ENCODE assay signal across 25 mouse cellular contexts in the genomic region with DNA sequence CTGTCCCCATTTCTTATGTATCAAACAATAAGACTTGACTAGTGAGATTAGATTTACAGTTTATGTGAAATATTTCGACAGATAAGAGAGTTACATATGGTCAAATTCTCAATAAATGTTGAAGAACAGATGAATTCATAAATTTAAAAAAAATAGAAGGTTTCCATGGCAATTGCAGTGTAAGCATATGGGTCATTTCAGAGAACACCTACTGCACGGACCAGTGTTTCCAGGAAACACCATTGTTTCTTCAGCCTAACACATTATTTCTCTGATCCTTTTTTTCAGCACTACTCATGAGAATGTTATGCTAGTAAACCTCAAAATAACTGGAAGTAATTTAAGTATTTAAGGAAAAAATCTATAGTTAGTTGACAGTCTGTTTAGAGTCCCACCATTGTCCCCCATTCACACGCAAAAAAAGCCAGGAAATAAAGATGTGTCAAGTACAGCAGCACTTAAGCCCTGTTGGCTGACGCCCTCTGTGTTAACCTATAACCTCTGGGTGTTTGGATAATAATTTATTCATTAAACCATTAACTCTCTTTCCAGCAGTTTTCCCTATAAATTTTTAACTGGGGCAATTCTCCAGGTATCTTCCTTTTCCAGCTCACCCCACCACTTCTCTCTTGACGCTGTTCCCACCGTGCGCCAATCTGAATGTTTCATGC.
DNase-seq lines count a peak whose midpoint lies in the region; ATAC-seq and TF ChIP-seq lines count a peak whose summit lies in the region.
"Had no signal": no experiment of that assay in that cellular context is flagged by ENCODE, and none has a peak within 500 bp of the region (broad histone marks: within the 10 kb centered on the region; RNA-seq: fewer than 3 reads in every experiment).

No protein-coding gene starts in this region.

- H3K4me2 ChIP-seq in lung, embryonic 15.5 days, result no peak overlapping the region
- no peak overlapping the region for H3K4me2 ChIP-seq in kidney, embryonic 16.5 days (replicated peaks; ENCODE audit: low read depth, low read length)
- no peak overlapping the region for H3K4me2 ChIP-seq in midbrain, embryonic 14.5 days (ENCODE audit: low read length)
- H3K4me2 ChIP-seq: embryonic facial prominence, embryonic 12.5 days; forebrain, embryonic 12.5 days; heart, embryonic 15.5 days; hindbrain, embryonic 15.5 days; limb, embryonic 12.5 days; liver, embryonic 15.5 days; midbrain, embryonic 11.5 days; neural tube, embryonic 15.5 days had no signal

- WGBS in lung, embryonic 15.5 days, result 30% methylated on average over 7 of the region's 7 CpGs
- 29% methylated on average over 7 of the region's 7 CpGs for WGBS in kidney, adult 2 months
- WGBS in kidney, embryonic 16.5 days, result 40% methylated on average over 7 of the region's 7 CpGs
- WGBS in midbrain, embryonic 14.5 days, result 77% methylated on average over 7 of the region's 7 CpGs

- peak; percentile 83; the same call in 1 of the 2 replicates for ATAC-seq in lung, embryonic 15.5 days (ENCODE audit: borderline replicate concordance, extremely low read depth, low FRiP score, low TSS enrichment)
- ATAC-seq in kidney, embryonic 16.5 days (ENCODE audit: low FRiP score, low TSS enrichment), result peak; percentile 96
- no peak for ATAC-seq in midbrain, embryonic 14.5 days (ENCODE audit: low FRiP score, low TSS enrichment)
- ATAC-seq: Patski had no signal

- DNase-seq in lung, postnatal 4 days, result no peak
- DNase-seq in kidney, adult 2 months, result peak; percentile 76
- DNase-seq in kidney, postnatal 4 days, result peak; percentile 23 to 38
- DNase-seq in heart, adult 9 months (ENCODE audit: low spot score in 2 of 2), result no peak
- no peak for DNase-seq in midbrain, embryonic 14.5 days
- no peak for DNase-seq in adrenal gland, adult 2 months
- DNase-seq: adrenal gland, adult 8-10 months; cerebellum, adult 18-20 months; cerebellum, postnatal 14 days; gastrocnemius, postnatal 25 days; heart, adult 18-20 months; heart, postnatal 4 days; thymus, adult 2 months had no signal

- H3K9ac ChIP-seq in lung, embryonic 15.5 days, result no peak overlapping the region
- no peak overlapping the region for H3K9ac ChIP-seq in kidney, embryonic 16.5 days (replicated peaks; ENCODE audit: low read length)
- no peak overlapping the region for H3K9ac ChIP-seq in midbrain, embryonic 14.5 days (replicated peaks; ENCODE audit: low read length)
- H3K9ac ChIP-seq: embryonic facial prominence, embryonic 12.5 days; forebrain, embryonic 12.5 days; heart, embryonic 15.5 days; hindbrain, embryonic 15.5 days; limb, embryonic 12.5 days; liver, embryonic 15.5 days; neural tube, embryonic 15.5 days had no signal

- no peak overlapping the region for H3K4me3 ChIP-seq in lung, embryonic 15.5 days
- 0 out of 2 replicates have a peak overlapping the region, but pooled peaks have one; percentile 14 for H3K4me3 ChIP-seq in kidney, adult 2 months (ENCODE audit: insufficient read depth, low read depth, low read length)
- H3K4me3 ChIP-seq in kidney, embryonic 16.5 days (ENCODE audit: low read length), result no peak overlapping the region
- H3K4me3 ChIP-seq in midbrain, embryonic 14.5 days (replicated peaks; ENCODE audit: low read depth, low read length), result no peak overlapping the region
- H3K4me3 ChIP-seq: embryonic facial prominence, embryonic 12.5 days; forebrain, embryonic 12.5 days; heart, embryonic 15.5 days; hindbrain, embryonic 15.5 days; limb, embryonic 12.5 days; liver, embryonic 15.5 days; neural tube, embryonic 15.5 days had no signal

- TF ChIP-seq CTCF in kidney, adult 2 months (conservative IDR thresholded peaks at IDR 0.05; ENCODE audit: insufficient read depth, insufficient read length, low read depth, low read length), result no peak

- no peaks in the 10 kb centered on the region for H3K9me3 ChIP-seq in lung, embryonic 15.5 days
- H3K9me3 ChIP-seq in kidney, embryonic 16.5 days (ENCODE audit: low read length), result no peaks in the 10 kb centered on the region
- no peaks in the 10 kb centered on the region for H3K9me3 ChIP-seq in midbrain, embryonic 14.5 days (ENCODE audit: control insufficient read depth, low read length)
- H3K9me3 ChIP-seq: embryonic facial prominence, embryonic 12.5 days; forebrain, embryonic 12.5 days; heart, embryonic 15.5 days; hindbrain, embryonic 15.5 days; limb, embryonic 12.5 days; liver, embryonic 15.5 days; neural tube, embryonic 15.5 days had no signal

- no peak for TF ChIP-seq POLR2A in kidney, adult 2 months (IDR thresholded peaks at IDR 0.05; ENCODE audit: low read depth, low read length)

- peaks cover 6% of the 10 kb centered on the region for H3K4me1 ChIP-seq in lung, embryonic 15.5 days
- peaks cover 7% of the 10 kb centered on the region; the same call in 1 of the 2 replicates for H3K4me1 ChIP-seq in kidney, adult 2 months (ENCODE audit: control insufficient read depth, insufficient read depth, low read length)
- H3K4me1 ChIP-seq in kidney, embryonic 16.5 days (ENCODE audit: insufficient read depth, low read length), result peaks cover 4% of the 10 kb centered on the region; the same call in 1 of the 2 replicates
- H3K4me1 ChIP-seq in midbrain, embryonic 14.5 days (ENCODE audit: control insufficient read depth, insufficient read depth, low read length), result no peaks in the 10 kb centered on the region
- H3K4me1 ChIP-seq: embryonic facial prominence, embryonic 12.5 days; forebrain, embryonic 12.5 days; heart, embryonic 15.5 days; hindbrain, embryonic 15.5 days; liver, embryonic 15.5 days had no signal

- H3K27me3 ChIP-seq in lung, embryonic 15.5 days, result no peaks in the 10 kb centered on the region
- H3K27me3 ChIP-seq in kidney, adult 2 months (replicated peaks; ENCODE audit: control insufficient read depth, insufficient read depth, low read length), result no peaks in the 10 kb centered on the region
- no peaks in the 10 kb centered on the region for H3K27me3 ChIP-seq in kidney, embryonic 16.5 days (ENCODE audit: insufficient read depth, low read length)
- H3K27me3 ChIP-seq in midbrain, embryonic 14.5 days (ENCODE audit: control insufficient read depth, insufficient read depth, low read length), result no peaks in the 10 kb centered on the region
- H3K27me3 ChIP-seq: embryonic facial prominence, embryonic 12.5 days; forebrain, embryonic 12.5 days; heart, embryonic 15.5 days; hindbrain, embryonic 15.5 days; limb, embryonic 12.5 days; liver, embryonic 15.5 days; neural tube, embryonic 15.5 days; Patski had no signal

- no peak overlapping the region for H3K27ac ChIP-seq in lung, embryonic 15.5 days
- H3K27ac ChIP-seq in kidney, adult 2 months (ENCODE audit: insufficient read depth, low read depth, low read length), result peak overlapping the region; percentile 83
- H3K27ac ChIP-seq in kidney, embryonic 16.5 days (ENCODE audit: low read length), result peak overlapping the region; percentile 74
- H3K27ac ChIP-seq in midbrain, embryonic 14.5 days (replicated peaks; ENCODE audit: low read depth, low read length), result no peak overlapping the region
- H3K27ac ChIP-seq: embryonic facial prominence, embryonic 12.5 days; forebrain, embryonic 12.5 days; heart, embryonic 15.5 days; hindbrain, embryonic 15.5 days; limb, embryonic 12.5 days; liver, embryonic 15.5 days; neural tube, embryonic 15.5 days; stomach, postnatal 0 days had no signal

- H3K36me3 ChIP-seq in lung, embryonic 15.5 days, result no peaks in the 10 kb centered on the region
- no peaks in the 10 kb centered on the region for H3K36me3 ChIP-seq in kidney, adult 2 months (ENCODE audit: control insufficient read depth, insufficient read depth, low read length)
- no peaks in the 10 kb centered on the region for H3K36me3 ChIP-seq in kidney, embryonic 16.5 days (ENCODE audit: insufficient read depth, low read length)
- no peaks in the 10 kb centered on the region for H3K36me3 ChIP-seq in midbrain, embryonic 14.5 days (ENCODE audit: control insufficient read depth, insufficient read depth, low read length)
- H3K36me3 ChIP-seq: embryonic facial prominence, embryonic 12.5 days; forebrain, embryonic 12.5 days; heart, embryonic 15.5 days; hindbrain, embryonic 15.5 days; limb, embryonic 12.5 days; liver, embryonic 15.5 days; neural tube, embryonic 15.5 days had no signal

Comparison
In these comparisons a context has a peak if more than half of its experiments do, and no peak if none do; other contexts are left out.
1. H3K27ac ChIP-seq: peak in kidney, adult 2 months (single experiment) and kidney, embryonic 16.5 days (single experiment); none in lung, embryonic 15.5 days (single experiment) and midbrain, embryonic 14.5 days (single experiment).
2. DNase-seq: peak in kidney, adult 2 months (single experiment) and kidney, postnatal 4 days (2 of 2); none in lung, postnatal 4 days (0 of 2), heart, adult 9 months (0 of 2), midbrain, embryonic 14.5 days (single experiment) and adrenal gland, adult 2 months (single experiment).